Mouse (Mus musculus) mesoderm, embryonic 11.5 days (tissue): ENCODE measurements around the gene Cdh24.
A peak's percentile ranks its signal among the peaks of the same experiment; 100 is the strongest.
"Not testable (repeated sequence)": the region's sequence is repeated elsewhere in the genome, so short reads cannot be mapped to it uniquely, and the experiment has no call there.

Experiments
- DNase-seq: peaks from one replicate; pipeline ENCODE4 v3.0.0-alpha.2; 2012; ENCODE audit warnings: low read depth, low spot score

Cdh24 gene

GRCm38 (mm10) chr14:54643011-54643410, 1.8 kb upstream of the Cdh24 start:
- DNase-seq, result no peak

GRCm38 (mm10) chr14:54642224-54642944, 1.2 kb upstream of the Cdh24 start:
- DNase-seq, result no peak

- DNase-seq, result no peak
These were observed 239 bp downstream of the Cdh24 start, which contains the start of gene Gm17606 for GRCm38 (mm10) chr14:54640946-54641304. TSS of gene Gm17606 (plus strand) at chr14:54640952.

GRCm38 (mm10) chr14:54640121-54640520, 1.0 kb downstream of the Cdh24 start:
- DNase-seq, result no peak

GRCm38 (mm10) chr14:54638210-54638609, 3.0 kb downstream of the Cdh24 start:
- DNase-seq, result no peak

GRCm38 (mm10) chr14:54636954-54637353, 4.2 kb downstream of the Cdh24 start:
- no peak for DNase-seq

- no peak for DNase-seq
These were observed 7.0 kb downstream of the Cdh24 start for GRCm38 (mm10) chr14:54634182-54634581.

- no peak for DNase-seq
These were observed 8.9 kb downstream of the Cdh24 start for GRCm38 (mm10) chr14:54632252-54632651.

- DNase-seq, result no peak
These were observed 9.9 kb downstream of the Cdh24 start for GRCm38 (mm10) chr14:54631240-54631599.

- DNase-seq, result no peak
These were observed 10.5 kb downstream of the Cdh24 start for GRCm38 (mm10) chr14:54630583-54631239.

GRCm38 (mm10) chr14:54629797-54630196, 11.4 kb downstream of the Cdh24 start:
- no peak for DNase-seq

GRCm38 (mm10) chr14:54628103-54628502, 13.1 kb downstream of the Cdh24 start:
- DNase-seq, result no peak

GRCm38 (mm10) chr14:54624976-54625375, 16.2 kb downstream of the Cdh24 start:
- DNase-seq, result no peak

GRCm38 (mm10) chr14:54623334-54623733, 17.8 kb downstream of the Cdh24 start:
- DNase-seq, result no peak

- DNase-seq, result no peak
These were observed 20.0 kb downstream of the Cdh24 start, which contains the start of gene Psmb11 for GRCm38 (mm10) chr14:54621133-54621532. TSS of gene Psmb11 (plus strand) at chr14:54621433.

GRCm38 (mm10) chr14:54617897-54618365, 23.2 kb downstream of the Cdh24 start, which contains the start of gene Psmb5:
TSS of gene Psmb5 (minus strand) at chr14:54618022.
- DNase-seq, result peak; percentile 92

- DNase-seq, result no peak
These were observed 23.8 kb downstream of the Cdh24 start for GRCm38 (mm10) chr14:54617152-54617896.

- DNase-seq, result no peak
These were observed 24.8 kb downstream of the Cdh24 start for GRCm38 (mm10) chr14:54616226-54616825.

- not testable (repeated sequence) for DNase-seq
These were observed 27.0 kb downstream of the Cdh24 start for GRCm38 (mm10) chr14:54614130-54614529.

GRCm38 (mm10) chr14:54610648-54611047, 30.5 kb downstream of the Cdh24 start:
- DNase-seq, result no peak

GRCm38 (mm10) chr14:54609962-54610361, 31.2 kb downstream of the Cdh24 start:
- peak; percentile 48 for DNase-seq

GRCm38 (mm10) chr14:54609245-54609644, 31.9 kb downstream of the Cdh24 start:
- DNase-seq, result no peak
